Mouse (Mus musculus): ENCODE measurements at regions not wholly inside any gene's neighbourhood (a gene's known extent, or its start where the extent isn't known, plus 50 kb on each side); places are given as distances from the start of the nearest gene placed in this dataset.

- Histone ChIP-seq H3K27ac (ENCODE audit: insufficient read depth, low read length) (no peak overlapping the region), H3K4me3 (ENCODE audit: insufficient read depth, low read length) (no peak overlapping the region), H3K4me1 (ENCODE audit: control insufficient read depth, insufficient read depth, low read length) (no peaks in the 10 kb centered on the region)
- no peak for TF ChIP-seq POLR2A (IDR thresholded peaks at IDR 0.05; ENCODE audit: low read depth, low read length)
- TF ChIP-seq CTCF (IDR thresholded peaks at IDR 0.05; ENCODE audit: borderline replicate concordance, insufficient read depth, low read length), result no peak
Measured at GRCm38 (mm10) chr3:58135607-58136365, 278.7 kb upstream of the Tsc22d2 start.

DNA sequence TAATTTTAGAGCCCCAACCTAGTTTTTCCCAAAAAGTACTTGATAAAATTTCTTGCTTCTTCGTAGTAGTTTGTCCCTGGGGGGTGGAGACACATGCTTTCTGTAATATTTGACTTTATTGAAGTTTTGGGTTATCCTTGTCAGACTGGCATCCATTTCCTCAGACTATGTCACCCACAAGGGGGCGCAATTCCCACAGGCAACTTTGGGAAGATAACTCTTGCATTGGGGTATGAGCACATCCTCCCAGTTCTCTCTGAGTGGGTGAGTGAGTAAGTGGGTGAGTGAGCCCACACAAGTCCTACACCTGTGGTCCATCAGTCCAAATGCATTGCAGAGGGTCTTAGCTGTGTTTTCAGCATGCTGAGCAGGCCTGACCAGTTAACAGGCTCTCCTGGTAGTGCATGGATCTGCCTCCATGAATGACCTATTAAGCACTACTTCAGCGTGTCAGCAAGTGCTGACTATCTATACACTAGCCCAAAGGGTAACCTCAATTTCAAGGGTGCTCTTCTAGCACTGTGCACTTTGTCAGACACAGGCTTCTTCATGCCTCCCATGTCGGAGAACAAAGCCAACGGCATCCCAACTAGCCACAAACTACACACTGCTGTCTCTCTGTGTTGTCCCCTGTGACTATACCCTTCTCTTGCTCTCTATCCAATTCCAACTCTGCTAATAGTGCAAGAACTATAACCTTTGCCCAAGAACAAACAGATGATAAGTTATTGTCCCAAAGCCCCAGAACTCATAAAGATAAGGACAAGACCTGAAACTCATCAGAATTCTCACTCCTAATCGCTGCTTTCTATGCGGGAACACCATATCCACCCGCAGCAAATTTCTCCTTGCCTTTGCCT lies 275.6 kb upstream of the Tsc22d2 start:
- H3K4me1 ChIP-seq (ENCODE audit: control insufficient read depth, insufficient read depth, low read length), result no peaks in the 10 kb centered on the region
- TF ChIP-seq CTCF (IDR thresholded peaks at IDR 0.05; ENCODE audit: borderline replicate concordance, insufficient read depth, low read length) (peak; percentile 11; the same call in 1 of the 2 replicates), POLR2A (IDR thresholded peaks at IDR 0.05; ENCODE audit: low read depth, low read length) (no peak)
- H3K27ac ChIP-seq (ENCODE audit: insufficient read depth, low read length), result no peak overlapping the region
- no peak overlapping the region for H3K4me3 ChIP-seq (ENCODE audit: insufficient read depth, low read length)

DNA sequence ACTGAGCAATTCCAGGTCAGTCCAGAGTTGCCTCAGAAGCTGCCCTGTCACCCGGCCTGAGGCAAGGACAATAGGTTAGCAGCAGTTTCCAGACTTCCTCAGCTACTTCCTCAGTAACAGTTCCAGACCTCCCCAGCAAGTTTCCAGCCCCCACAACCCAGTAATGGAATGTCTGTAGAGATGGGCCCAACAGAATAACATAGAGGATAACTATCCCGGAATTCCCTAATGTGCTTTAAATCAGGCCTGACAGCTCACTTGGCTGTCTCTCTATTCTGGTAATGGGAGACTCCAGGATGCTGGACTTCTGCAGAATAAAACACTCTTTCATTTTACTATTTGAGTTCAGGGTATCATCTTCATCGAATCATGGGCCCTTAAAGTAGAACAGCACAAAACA lies 268.4 kb upstream of the Tsc22d2 start:
- Histone ChIP-seq H3K4me1 (ENCODE audit: control insufficient read depth, insufficient read depth, low read length) (no peaks in the 10 kb centered on the region), H3K4me3 (ENCODE audit: insufficient read depth, low read length) (no peak overlapping the region), H3K27ac (ENCODE audit: insufficient read depth, low read length) (no peak overlapping the region)
- no peak for TF ChIP-seq POLR2A (IDR thresholded peaks at IDR 0.05; ENCODE audit: low read depth, low read length)
- no peak for TF ChIP-seq CTCF (IDR thresholded peaks at IDR 0.05; ENCODE audit: borderline replicate concordance, insufficient read depth, low read length)

- no peaks in the 10 kb centered on the region for H3K4me1 ChIP-seq (ENCODE audit: control insufficient read depth, insufficient read depth, low read length)
- TF ChIP-seq POLR2A (IDR thresholded peaks at IDR 0.05; ENCODE audit: low read depth, low read length) (no peak), CTCF (IDR thresholded peaks at IDR 0.05; ENCODE audit: borderline replicate concordance, insufficient read depth, low read length) (no peak)
- no peak overlapping the region for H3K27ac ChIP-seq (ENCODE audit: insufficient read depth, low read length)
- no peak overlapping the region for H3K4me3 ChIP-seq (ENCODE audit: insufficient read depth, low read length)
Measured at GRCm38 (mm10) chr3:58146762-58147161, 267.8 kb upstream of the Tsc22d2 start.

DNA sequence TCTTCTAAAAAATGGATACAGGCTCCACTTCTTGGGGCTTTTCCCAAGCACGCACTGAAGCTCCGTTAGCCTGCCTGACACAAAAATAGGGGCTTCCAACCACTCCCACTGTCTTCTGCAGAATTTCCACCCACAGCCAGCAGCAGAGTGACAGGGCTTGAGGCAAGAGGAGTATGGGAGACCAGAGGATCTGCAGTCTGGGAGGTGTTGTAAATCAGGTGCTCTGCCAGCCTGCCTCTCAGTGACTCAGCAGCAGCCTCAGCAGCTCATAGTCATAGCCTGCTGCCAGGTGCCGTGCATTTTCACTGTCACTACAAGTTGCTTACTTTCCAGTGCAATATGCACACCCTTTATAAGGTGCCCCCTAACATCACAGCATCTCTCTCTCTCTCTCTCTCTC lies 261.4 kb upstream of the Tsc22d2 start:
- Histone ChIP-seq H3K27ac (ENCODE audit: insufficient read depth, low read length) (no peak overlapping the region), H3K4me1 (ENCODE audit: control insufficient read depth, insufficient read depth, low read length) (no peaks in the 10 kb centered on the region), H3K4me3 (ENCODE audit: insufficient read depth, low read length) (no peak overlapping the region)
- TF ChIP-seq CTCF (IDR thresholded peaks at IDR 0.05; ENCODE audit: borderline replicate concordance, insufficient read depth, low read length) (no peak), POLR2A (IDR thresholded peaks at IDR 0.05; ENCODE audit: low read depth, low read length) (no peak)

DNA sequence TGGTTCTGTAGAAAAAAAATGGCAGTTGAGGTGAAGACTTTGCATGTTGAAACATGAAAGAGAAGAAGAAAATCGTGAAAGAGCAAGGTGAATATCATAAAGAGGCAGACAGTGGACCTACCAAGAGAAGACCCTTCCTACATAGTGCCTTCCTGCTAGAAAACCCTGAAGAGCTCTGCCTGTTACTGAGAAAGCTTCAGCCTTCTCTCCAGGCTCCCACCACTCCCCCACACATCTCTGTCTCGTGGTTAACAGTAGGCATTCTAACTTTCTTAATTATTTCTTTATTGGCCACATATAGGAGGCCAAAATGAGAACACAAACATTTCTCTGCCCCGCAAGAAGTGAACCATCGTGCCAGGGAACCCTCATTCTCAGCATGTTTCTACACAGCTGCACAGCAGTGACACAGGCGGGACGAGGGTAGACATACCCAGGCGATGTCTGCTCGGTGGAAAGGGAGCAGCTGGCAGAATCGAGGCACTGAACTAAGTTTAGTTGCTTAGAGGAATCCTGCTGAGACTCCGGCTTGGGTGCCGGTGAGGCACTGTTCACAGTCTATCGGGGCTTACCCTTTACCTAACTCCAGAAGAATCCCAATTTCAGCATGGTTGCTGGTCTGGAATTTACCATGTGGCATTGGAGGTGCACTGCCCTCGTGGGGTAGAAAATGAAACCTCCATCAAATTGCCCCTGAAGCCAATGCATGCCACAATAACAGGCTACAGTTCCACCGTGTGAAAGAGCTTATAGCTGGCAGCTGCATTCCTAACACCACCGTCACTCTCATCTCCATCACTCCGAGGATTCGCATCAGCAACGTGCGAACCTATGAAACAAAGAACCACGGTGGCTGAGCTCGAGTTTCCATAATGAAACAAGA lies 260.4 kb upstream of the Tsc22d2 start:
- Histone ChIP-seq H3K4me1 (ENCODE audit: control insufficient read depth, insufficient read depth, low read length) (no peaks in the 10 kb centered on the region), H3K27ac (ENCODE audit: insufficient read depth, low read length) (no peak overlapping the region), H3K4me3 (ENCODE audit: insufficient read depth, low read length) (no peak overlapping the region)
- no peak for TF ChIP-seq POLR2A (IDR thresholded peaks at IDR 0.05; ENCODE audit: low read depth, low read length)
- TF ChIP-seq CTCF (IDR thresholded peaks at IDR 0.05; ENCODE audit: borderline replicate concordance, insufficient read depth, low read length), result no peak

GRCm38 (mm10) chr3:58159384-58159783 lies 255.1 kb upstream of the Tsc22d2 start:
- H3K4me3 ChIP-seq (ENCODE audit: insufficient read depth, low read length), result no peak overlapping the region
- H3K27ac ChIP-seq (ENCODE audit: insufficient read depth, low read length), result no peak overlapping the region
- peaks cover 4% of the 10 kb centered on the region; the same call in 1 of the 2 replicates for H3K4me1 ChIP-seq (ENCODE audit: control insufficient read depth, insufficient read depth, low read length)
- no peak for TF ChIP-seq CTCF (IDR thresholded peaks at IDR 0.05; ENCODE audit: borderline replicate concordance, insufficient read depth, low read length)
- no peak for TF ChIP-seq POLR2A (IDR thresholded peaks at IDR 0.05; ENCODE audit: low read depth, low read length)

GRCm38 (mm10) chr3:58162238-58162637 lies 252.3 kb upstream of the Tsc22d2 start:
- no peak overlapping the region for H3K27ac ChIP-seq (ENCODE audit: insufficient read depth, low read length)
- TF ChIP-seq CTCF (IDR thresholded peaks at IDR 0.05; ENCODE audit: borderline replicate concordance, insufficient read depth, low read length) (no peak), POLR2A (IDR thresholded peaks at IDR 0.05; ENCODE audit: low read depth, low read length) (no peak)
- H3K4me3 ChIP-seq (ENCODE audit: insufficient read depth, low read length), result no peak overlapping the region
- H3K4me1 ChIP-seq (ENCODE audit: control insufficient read depth, insufficient read depth, low read length), result peaks cover 10% of the 10 kb centered on the region; the same call in 1 of the 2 replicates

DNA sequence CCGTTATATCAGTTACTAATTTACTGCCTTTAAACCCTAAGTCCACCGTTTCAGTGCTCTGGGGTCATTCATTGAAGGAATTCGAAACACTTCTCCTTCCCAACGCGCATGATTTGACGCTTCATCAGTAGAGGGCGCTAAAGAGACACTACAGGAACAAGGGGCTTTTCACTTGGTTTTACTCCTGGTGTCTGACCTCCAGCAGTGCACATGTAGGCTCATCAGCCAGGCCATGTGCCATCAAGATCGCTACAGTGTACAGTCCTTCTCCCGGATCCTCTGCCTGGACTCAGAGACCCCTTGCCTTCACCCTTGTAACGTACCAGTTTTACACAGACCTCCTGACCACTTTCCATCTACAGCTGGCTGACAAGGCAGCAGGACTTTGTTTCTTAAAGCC lies 250.7 kb upstream of the Tsc22d2 start:
- no peak overlapping the region for H3K4me3 ChIP-seq (ENCODE audit: insufficient read depth, low read length)
- H3K27ac ChIP-seq (ENCODE audit: insufficient read depth, low read length), result no peak overlapping the region
- H3K4me1 ChIP-seq (ENCODE audit: control insufficient read depth, insufficient read depth, low read length), result peaks cover 10% of the 10 kb centered on the region; the same call in 1 of the 2 replicates
- TF ChIP-seq POLR2A (IDR thresholded peaks at IDR 0.05; ENCODE audit: low read depth, low read length) (no peak), CTCF (IDR thresholded peaks at IDR 0.05; ENCODE audit: borderline replicate concordance, insufficient read depth, low read length) (peak; percentile 42; the same call in 1 of the 2 replicates)
